Mouse (Mus musculus) brain, embryonic 14.5 days (tissue): ENCODE measurements at regions not wholly inside any gene's neighbourhood (a gene's known extent, or its start where the extent isn't known, plus 50 kb on each side); places are given as distances from the start of the nearest gene placed in this dataset.

Experiments used
- CTCF ChIP-seq: fragments of 200-500 bp; IDR thresholded peaks from 2 replicates; pipeline ENCODE4 v1.5.1; 2012; ENCODE audit warnings: inconsistent platforms, mild to moderate bottlenecking, moderate library complexity, borderline replicate concordance; ENCODE audit not compliant: insufficient read depth, insufficient read length; ENCODE audit errors: extremely low read depth
- POLR2A ChIP-seq: fragments of 200-500 bp; IDR thresholded peaks from 2 replicates; pipeline ENCODE4 v1.6.1; 2012; ENCODE audit warnings: mild to moderate bottlenecking, inconsistent platforms, borderline replicate concordance; ENCODE audit not compliant: poor library complexity, insufficient read depth, insufficient read length, severe bottlenecking; ENCODE audit errors: extremely low read depth

GRCm38 (mm10) chr6:78797013-78797412 lies 328.3 kb upstream of the Reg3g start:
- TF ChIP-seq CTCF (no peak), POLR2A (no peak)
